Mouse (Mus musculus): ENCODE measurements at regions not wholly inside any gene's neighbourhood (a gene's known extent, or its start where the extent isn't known, plus 50 kb on each side); places are given as distances from the start of the nearest gene placed in this dataset.

DNA sequence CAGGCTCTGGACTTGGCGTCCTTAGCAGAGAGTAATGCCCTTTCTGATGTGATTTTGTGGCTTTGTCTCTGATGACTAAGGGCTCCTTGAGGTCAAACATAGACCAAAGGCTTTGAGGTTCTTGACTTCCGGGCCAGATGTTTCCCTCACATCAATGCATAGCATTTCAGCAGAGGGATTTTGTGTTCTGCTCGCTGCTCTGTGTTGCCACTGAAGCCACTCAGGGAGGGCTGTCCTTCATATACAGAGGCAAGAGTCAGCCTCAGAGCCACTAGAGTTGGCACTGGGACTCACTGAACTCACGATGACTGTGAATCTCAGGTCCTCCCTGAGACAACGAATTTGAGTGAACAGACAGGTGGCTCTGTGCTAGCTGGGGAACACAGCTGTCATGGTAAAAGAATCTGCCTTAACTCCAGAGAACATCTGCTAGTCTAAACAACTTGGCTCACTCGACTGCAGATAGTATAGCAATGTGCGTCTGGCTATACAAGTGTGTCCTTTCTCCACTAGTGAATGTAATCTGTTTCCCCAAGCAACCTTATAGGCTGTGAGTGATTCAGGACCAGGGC, 74.3 kb downstream of the Gp2 start:
- ATAC-seq (replicated peaks in 1 of 2; ENCODE audit: insufficient read depth in 1 of 2, low FRiP score in 2 of 2, low TSS enrichment in 1 of 2, low read depth in 1 of 2, poor library complexity in 2 of 2, severe bottlenecking in 2 of 2) = peak; percentile 62 to 71

- ATAC-seq (replicated peaks in 1 of 2; ENCODE audit: insufficient read depth in 1 of 2, low FRiP score in 2 of 2, low TSS enrichment in 1 of 2, low read depth in 1 of 2, poor library complexity in 2 of 2, severe bottlenecking in 2 of 2) = no peak
Measured at GRCm38 (mm10) chr7:119379935-119380334, 79.2 kb downstream of the Gp2 start.

- no peak for ATAC-seq (replicated peaks in 1 of 2; ENCODE audit: insufficient read depth in 1 of 2, low FRiP score in 2 of 2, low TSS enrichment in 1 of 2, low read depth in 1 of 2, poor library complexity in 2 of 2, severe bottlenecking in 2 of 2)
Measured at GRCm38 (mm10) chr7:119364268-119364596, 94.9 kb downstream of the Gp2 start.

DNA sequence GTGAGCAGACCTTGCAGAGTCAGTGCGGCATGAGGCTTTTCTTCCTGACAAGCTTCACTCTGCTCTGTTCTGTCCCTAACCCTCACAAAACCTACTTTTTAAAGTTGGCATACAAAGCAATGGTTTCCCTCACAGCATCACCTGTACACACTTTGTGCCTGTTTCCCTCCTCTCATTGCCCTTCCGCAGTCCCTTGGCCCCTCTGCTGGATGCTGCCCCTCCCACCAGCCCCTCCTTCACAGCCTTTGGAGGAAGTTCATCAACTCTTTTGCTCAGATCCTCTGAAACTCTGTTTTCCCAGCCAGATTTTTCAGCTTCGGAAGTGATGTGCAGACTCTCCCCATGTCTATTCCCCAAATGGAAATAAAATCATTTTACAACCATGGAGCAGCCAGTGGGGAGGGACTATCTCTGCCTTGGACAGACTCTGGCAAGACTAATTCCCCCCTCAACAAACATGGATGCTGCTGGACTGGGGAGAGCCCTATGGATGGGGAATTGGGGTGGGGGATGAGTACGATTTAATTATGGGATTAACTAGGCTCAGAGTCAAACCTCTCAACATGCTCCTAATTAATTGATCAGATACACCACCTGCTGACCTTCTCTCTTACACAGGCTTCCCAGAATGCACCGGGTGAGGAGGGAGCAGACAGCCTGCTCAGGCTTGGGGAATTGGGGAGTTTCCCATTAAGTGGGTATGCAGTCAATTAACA, 95.4 kb downstream of the Gp2 start:
- ATAC-seq (replicated peaks in 1 of 2; ENCODE audit: insufficient read depth in 1 of 2, low FRiP score in 2 of 2, low TSS enrichment in 1 of 2, low read depth in 1 of 2, poor library complexity in 2 of 2, severe bottlenecking in 2 of 2) = no peak

- ATAC-seq (replicated peaks in 1 of 2; ENCODE audit: insufficient read depth in 1 of 2, low FRiP score in 2 of 2, low TSS enrichment in 1 of 2, low read depth in 1 of 2, poor library complexity in 2 of 2, severe bottlenecking in 2 of 2) = no peak
Measured at GRCm38 (mm10) chr7:119357338-119357737, 101.7 kb downstream of the Gp2 start.

DNA sequence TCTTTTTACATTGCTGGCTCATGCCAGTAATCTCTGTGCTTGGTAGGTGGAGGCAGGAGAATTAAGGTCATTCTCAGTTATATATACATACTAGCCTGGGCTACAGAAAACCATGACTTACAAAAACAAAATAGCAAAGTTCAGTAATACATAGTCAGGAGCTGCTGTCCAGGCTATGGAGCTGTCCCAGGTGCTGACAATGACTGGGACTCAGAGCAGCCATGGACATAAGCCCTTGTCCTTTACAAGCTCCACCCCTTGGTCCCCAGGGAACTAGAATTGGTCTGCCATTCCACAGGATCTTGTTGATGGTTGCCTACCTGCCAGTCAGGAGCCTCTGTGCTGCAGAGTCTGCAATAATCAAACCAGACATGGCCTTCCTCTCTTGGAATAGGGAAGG, 102.8 kb downstream of the Gp2 start:
- ATAC-seq (replicated peaks in 1 of 2; ENCODE audit: insufficient read depth in 1 of 2, low FRiP score in 2 of 2, low TSS enrichment in 1 of 2, low read depth in 1 of 2, poor library complexity in 2 of 2, severe bottlenecking in 2 of 2) = 0 out of 4 replicates have a peak, but pooled peaks of 1 of the 2 experiments have one; percentile 42

GRCm38 (mm10) chr7:119352571-119352970, 106.5 kb downstream of the Gp2 start:
- no peak for ATAC-seq (replicated peaks in 1 of 2; ENCODE audit: insufficient read depth in 1 of 2, low FRiP score in 2 of 2, low TSS enrichment in 1 of 2, low read depth in 1 of 2, poor library complexity in 2 of 2, severe bottlenecking in 2 of 2)

- no peak for ATAC-seq (replicated peaks in 1 of 2; ENCODE audit: insufficient read depth in 1 of 2, low FRiP score in 2 of 2, low TSS enrichment in 1 of 2, low read depth in 1 of 2, poor library complexity in 2 of 2, severe bottlenecking in 2 of 2)
Measured at GRCm38 (mm10) chr7:119350641-119351040, 108.4 kb downstream of the Gp2 start.

GRCm38 (mm10) chr7:119343380-119343779, 115.7 kb downstream of the Gp2 start:
- no peak for ATAC-seq (replicated peaks in 1 of 2; ENCODE audit: insufficient read depth in 1 of 2, low FRiP score in 2 of 2, low TSS enrichment in 1 of 2, low read depth in 1 of 2, poor library complexity in 2 of 2, severe bottlenecking in 2 of 2)

DNA sequence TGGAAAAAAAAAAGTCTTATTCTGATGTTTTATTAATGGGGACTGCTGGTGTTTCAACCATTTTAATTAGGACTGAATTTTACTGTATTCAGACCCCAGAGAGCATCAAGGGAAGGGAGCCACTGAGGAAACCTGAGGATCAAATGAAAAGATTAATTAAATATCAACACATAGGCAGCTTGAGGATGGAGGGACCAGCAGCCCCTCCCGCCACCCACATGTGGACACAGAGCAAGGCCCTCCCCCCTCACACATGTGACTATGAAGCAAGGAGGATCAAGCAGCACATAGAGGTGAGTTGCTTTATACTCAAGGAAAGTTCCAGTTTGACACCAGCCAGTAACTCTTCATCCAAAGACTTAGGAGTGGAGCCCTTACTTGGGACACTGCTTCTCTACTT, 126.0 kb downstream of the Gp2 start:
- ATAC-seq (replicated peaks in 1 of 2; ENCODE audit: insufficient read depth in 1 of 2, low FRiP score in 2 of 2, low TSS enrichment in 1 of 2, low read depth in 1 of 2, poor library complexity in 2 of 2, severe bottlenecking in 2 of 2) = no peak

- ATAC-seq (replicated peaks in 1 of 2; ENCODE audit: insufficient read depth in 1 of 2, low FRiP score in 2 of 2, low TSS enrichment in 1 of 2, low read depth in 1 of 2, poor library complexity in 2 of 2, severe bottlenecking in 2 of 2) = no peak
Measured at GRCm38 (mm10) chr7:119330460-119331109, 128.5 kb downstream of the Gp2 start.

GRCm38 (mm10) chr7:119296307-119296706, 111.9 kb upstream of the Gpr139 start:
- ATAC-seq (replicated peaks in 1 of 2; ENCODE audit: insufficient read depth in 1 of 2, low FRiP score in 2 of 2, low TSS enrichment in 1 of 2, low read depth in 1 of 2, poor library complexity in 2 of 2, severe bottlenecking in 2 of 2) = no peak

- no peak for ATAC-seq (replicated peaks in 1 of 2; ENCODE audit: insufficient read depth in 1 of 2, low FRiP score in 2 of 2, low TSS enrichment in 1 of 2, low read depth in 1 of 2, poor library complexity in 2 of 2, severe bottlenecking in 2 of 2)
Measured at GRCm38 (mm10) chr7:119291442-119291841, 107.0 kb upstream of the Gpr139 start.

GRCm38 (mm10) chr7:119285290-119285689, 100.9 kb upstream of the Gpr139 start:
- no peak for ATAC-seq (replicated peaks in 1 of 2; ENCODE audit: insufficient read depth in 1 of 2, low FRiP score in 2 of 2, low TSS enrichment in 1 of 2, low read depth in 1 of 2, poor library complexity in 2 of 2, severe bottlenecking in 2 of 2)

DNA sequence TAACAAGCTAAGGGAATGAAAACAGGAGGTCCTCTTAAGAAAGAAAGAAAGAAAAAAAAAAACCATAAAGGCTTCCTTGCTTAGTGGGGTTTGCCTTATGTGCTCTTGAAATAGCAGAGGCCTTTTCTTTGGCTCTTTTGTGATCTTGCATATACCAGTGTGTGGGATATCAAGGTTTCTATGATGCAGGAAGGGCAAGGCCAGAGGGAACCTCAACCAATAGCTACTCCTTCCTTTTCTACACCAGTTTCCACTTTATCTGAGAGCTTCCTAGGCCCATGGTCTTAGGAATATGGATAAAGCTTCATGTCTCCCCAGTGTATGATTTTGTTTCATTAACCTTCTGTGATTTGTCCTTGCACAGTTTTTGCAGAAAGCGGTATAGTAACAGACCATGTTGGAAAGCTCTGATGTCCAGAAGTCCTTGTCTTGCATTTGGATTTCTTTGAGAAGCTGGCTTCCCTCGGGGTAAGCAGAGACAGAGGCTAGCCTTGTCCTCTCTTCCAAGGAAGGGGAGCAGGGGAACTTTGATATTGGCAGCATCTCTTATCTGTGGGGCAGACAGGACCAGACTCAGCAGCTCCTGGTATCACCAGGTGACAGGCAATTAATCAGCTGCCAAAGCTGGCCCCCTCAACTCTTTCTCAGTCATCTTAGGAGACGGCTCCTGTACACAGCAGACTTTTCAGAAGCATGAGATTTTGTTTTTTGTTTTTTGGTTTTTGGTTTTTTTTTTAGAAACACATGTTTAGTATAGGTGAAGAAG, 95.7 kb upstream of the Gpr139 start:
- ATAC-seq (replicated peaks in 1 of 2; ENCODE audit: insufficient read depth in 1 of 2, low FRiP score in 2 of 2, low TSS enrichment in 1 of 2, low read depth in 1 of 2, poor library complexity in 2 of 2, severe bottlenecking in 2 of 2) = no peak

GRCm38 (mm10) chr7:119272621-119273020, 88.2 kb upstream of the Gpr139 start:
- ATAC-seq (replicated peaks in 1 of 2; ENCODE audit: insufficient read depth in 1 of 2, low FRiP score in 2 of 2, low TSS enrichment in 1 of 2, low read depth in 1 of 2, poor library complexity in 2 of 2, severe bottlenecking in 2 of 2) = no peak

DNA sequence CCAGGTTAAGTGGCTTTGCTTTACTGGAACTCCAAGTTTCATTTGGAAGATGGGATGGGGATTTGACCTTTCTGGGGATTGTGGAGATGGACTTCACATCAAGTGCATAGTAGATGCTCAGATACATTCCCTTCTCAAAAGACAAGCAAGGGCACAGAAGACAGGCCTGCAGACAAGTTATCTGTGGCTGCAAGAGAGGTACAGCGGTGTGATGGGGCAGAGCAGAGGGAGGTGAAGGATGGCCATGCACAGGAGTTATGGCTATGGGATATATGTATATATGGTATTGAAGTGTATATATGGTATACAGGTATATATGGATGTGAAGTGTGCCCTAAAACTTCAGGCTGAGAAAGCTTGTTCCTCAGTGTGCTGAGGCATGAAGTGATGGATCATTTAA, 87.0 kb upstream of the Gpr139 start:
- ATAC-seq (replicated peaks in 1 of 2; ENCODE audit: insufficient read depth in 1 of 2, low FRiP score in 2 of 2, low TSS enrichment in 1 of 2, low read depth in 1 of 2, poor library complexity in 2 of 2, severe bottlenecking in 2 of 2) = no peak

DNA sequence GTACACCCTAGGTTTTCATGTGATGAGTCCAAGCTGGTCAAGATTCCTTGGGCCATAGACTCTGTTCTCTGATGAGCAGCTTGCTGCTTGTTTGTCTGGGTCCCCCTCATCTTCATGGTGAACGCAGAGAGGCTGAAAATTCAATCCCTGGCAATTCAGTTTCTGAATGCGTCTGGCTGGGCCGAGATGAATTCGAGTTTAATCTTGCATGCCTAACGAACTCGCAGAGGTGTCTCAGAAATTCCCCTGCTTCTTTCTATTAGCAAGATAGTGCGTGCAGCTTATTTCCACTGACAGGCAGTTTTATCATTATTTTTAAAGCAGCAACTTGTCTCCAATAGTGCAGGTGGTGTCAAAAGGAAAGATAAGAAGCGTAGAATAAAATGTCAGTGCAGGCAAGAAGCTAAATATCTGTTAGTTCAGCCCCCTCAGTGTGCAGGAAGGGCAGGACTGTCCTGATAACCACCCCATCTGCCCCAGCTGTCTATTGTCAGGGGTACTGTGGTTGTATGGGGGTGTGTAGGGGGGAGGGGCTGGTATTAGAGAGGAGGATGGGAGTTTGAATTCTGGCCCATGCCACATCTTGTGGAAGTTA, 86.5 kb upstream of the Gpr139 start:
- no peak for ATAC-seq (replicated peaks in 1 of 2; ENCODE audit: insufficient read depth in 1 of 2, low FRiP score in 2 of 2, low TSS enrichment in 1 of 2, low read depth in 1 of 2, poor library complexity in 2 of 2, severe bottlenecking in 2 of 2)
